Comparison of ENCODE assay signal across 31 mouse cellular contexts in genomic region chr16:97497682-97498081, GRCm38 (mm10). TPM values are rescaled to one million over a fixed set of nuclear protein-coding genes. Genes with fewer than 3 reads are reported as not detected.
DNase-seq lines count a peak whose midpoint lies in the region; ATAC-seq and TF ChIP-seq lines count a peak whose summit lies in the region.
"Had no signal": no experiment of that assay in that cellular context is flagged by ENCODE, and none has a peak within 500 bp of the region (broad histone marks: within the 10 kb centered on the region; RNA-seq: fewer than 3 reads in every experiment).

No protein-coding gene starts in this region.

- H3K36me3 ChIP-seq in intestine, embryonic 16.5 days (ENCODE audit: control insufficient read depth, insufficient read depth, low read length), result no peaks in the 10 kb centered on the region
- H3K36me3 ChIP-seq in liver, embryonic 11.5 days (ENCODE audit: control insufficient read depth, insufficient read depth, low read length), result no peaks in the 10 kb centered on the region
- no peaks in the 10 kb centered on the region for H3K36me3 ChIP-seq in liver, postnatal 0 days (replicated peaks; ENCODE audit: insufficient read depth, low read length)
- H3K36me3 ChIP-seq: embryonic facial prominence, embryonic 10.5 days; heart, embryonic 15.5 days; limb, embryonic 12.5 days; midbrain, embryonic 12.5 days had no signal

- no peak overlapping the region for H3K4me3 ChIP-seq in intestine, embryonic 16.5 days (ENCODE audit: low read length)
- H3K4me3 ChIP-seq in liver, embryonic 11.5 days (ENCODE audit: low read depth, low read length), result no peak overlapping the region
- no peak overlapping the region for H3K4me3 ChIP-seq in liver, postnatal 0 days (ENCODE audit: low read depth, low read length)
- no peak overlapping the region for H3K4me3 ChIP-seq in left cerebral cortex, adult 2 months
- H3K4me3 ChIP-seq: embryonic facial prominence, embryonic 10.5 days; heart, embryonic 15.5 days; limb, embryonic 12.5 days; midbrain, embryonic 12.5 days had no signal

- no peak for TF ChIP-seq CTCF in liver, postnatal 0 days (IDR thresholded peaks at IDR 0.05; ENCODE audit: low read depth)
- TF ChIP-seq CTCF in left cerebral cortex, adult 2 months (IDR thresholded peaks at IDR 0.05), result no peak

- no peaks in the 10 kb centered on the region for H3K9me3 ChIP-seq in intestine, embryonic 16.5 days (ENCODE audit: control insufficient read depth, low read length)
- no peaks in the 10 kb centered on the region for H3K9me3 ChIP-seq in liver, embryonic 11.5 days (ENCODE audit: control insufficient read depth, low read length)
- H3K9me3 ChIP-seq in liver, postnatal 0 days (ENCODE audit: low read length), result no peaks in the 10 kb centered on the region
- H3K9me3 ChIP-seq: embryonic facial prominence, embryonic 10.5 days; heart, embryonic 15.5 days; limb, embryonic 12.5 days; midbrain, embryonic 12.5 days had no signal

- no peak overlapping the region for H3K4me2 ChIP-seq in intestine, embryonic 16.5 days (ENCODE audit: low read depth, low read length)
- H3K4me2 ChIP-seq in liver, embryonic 11.5 days, result no peak overlapping the region
- no peak overlapping the region for H3K4me2 ChIP-seq in liver, postnatal 0 days (ENCODE audit: low read depth, low read length)
- H3K4me2 ChIP-seq: heart, embryonic 15.5 days; hindbrain, embryonic 14.5 days; limb, embryonic 12.5 days; lung, embryonic 14.5 days; midbrain, embryonic 12.5 days had no signal

- no peaks in the 10 kb centered on the region for H3K27me3 ChIP-seq in intestine, embryonic 16.5 days (replicated peaks; ENCODE audit: control insufficient read depth, insufficient read depth, low read length)
- H3K27me3 ChIP-seq in liver, embryonic 11.5 days (replicated peaks; ENCODE audit: control insufficient read depth, insufficient read depth, low read length), result no peaks in the 10 kb centered on the region
- no peaks in the 10 kb centered on the region for H3K27me3 ChIP-seq in liver, postnatal 0 days (ENCODE audit: insufficient read depth, low read length)
- H3K27me3 ChIP-seq: heart, embryonic 15.5 days; limb, embryonic 12.5 days; midbrain, embryonic 12.5 days had no signal

- no peak for DNase-seq in liver, embryonic 11.5 days (ENCODE audit: low spot score)
- DNase-seq in liver, postnatal 0 days, result peak; percentile 75
- peak; percentile 76 for DNase-seq in yolk sac, embryonic 10.5 days (ENCODE audit: low spot score)
- no peak for DNase-seq in kidney, postnatal 36 days
- no peak for DNase-seq in left cerebral cortex, adult 2 months (ENCODE audit: extremely low spot score in 1 of 2, low spot score in 2 of 2)
- no peak for DNase-seq in left cerebral cortex, postnatal 10 days (ENCODE audit: extremely low spot score in 1 of 2, low spot score in 2 of 2)
- DNase-seq: adrenal gland, postnatal 36 days; cerebellum, adult 11 months; cerebellum, postnatal 10 days; heart, postnatal 4 days; lung, embryonic 14.5 days; right cerebral cortex, postnatal 25 days; thymus, adult 2 months; thymus, postnatal 4 days had no signal

- peak; percentile 67; the same call in 1 of the 2 replicates for TF ChIP-seq EP300 in liver, postnatal 0 days (IDR thresholded peaks at IDR 0.05; ENCODE audit: low read depth)

- H3K4me1 ChIP-seq in intestine, embryonic 16.5 days (ENCODE audit: control insufficient read depth, insufficient read depth, low read length), result no peaks in the 10 kb centered on the region
- no peaks in the 10 kb centered on the region for H3K4me1 ChIP-seq in liver, embryonic 11.5 days (replicated peaks; ENCODE audit: control insufficient read depth, insufficient read depth, low read length)
- H3K4me1 ChIP-seq in liver, postnatal 0 days (ENCODE audit: insufficient read depth), result peaks cover 2% of the 10 kb centered on the region; the same call in 1 of the 2 replicates
- H3K4me1 ChIP-seq: embryonic facial prominence, embryonic 10.5 days; heart, embryonic 15.5 days; limb, embryonic 12.5 days; midbrain, embryonic 12.5 days had no signal

- intact Hi-C loops in left cerebral cortex, adult 2 months (cut with DNase I), result no loop called here
- intact Hi-C loops in left cerebral cortex, postnatal 10 days (cut with DNase I), result no loop called here

- H3K9ac ChIP-seq in intestine, embryonic 16.5 days (ENCODE audit: low read depth, low read length), result no peak overlapping the region
- no peak overlapping the region for H3K9ac ChIP-seq in liver, embryonic 11.5 days (ENCODE audit: low read depth, low read length)
- no peak overlapping the region for H3K9ac ChIP-seq in liver, postnatal 0 days (replicated peaks)
- H3K9ac ChIP-seq: heart, embryonic 15.5 days; hindbrain, embryonic 14.5 days; limb, embryonic 12.5 days; lung, embryonic 14.5 days; midbrain, embryonic 12.5 days had no signal

- 43% methylated on average over 5 of the region's 5 CpGs for WGBS in intestine, embryonic 16.5 days
- 41% methylated on average over 5 of the region's 5 CpGs for WGBS in liver, embryonic 11.5 days
- 40% methylated on average over 5 of the region's 5 CpGs for WGBS in liver, postnatal 0 days (ENCODE audit: insufficient replicate concordance)

- peak; percentile 92 for ATAC-seq in intestine, embryonic 16.5 days
- ATAC-seq in liver, embryonic 11.5 days (replicated peaks; ENCODE audit: low FRiP score), result 0 out of 2 replicates have a peak, but pooled peaks have one; percentile 31
- ATAC-seq in liver, postnatal 0 days, result peak; percentile 99
- ATAC-seq: forebrain, embryonic 16.5 days; inflammation-experienced regulatory T-cells, adult 6 months had no signal

- H3K27ac ChIP-seq in intestine, embryonic 16.5 days (ENCODE audit: low read length), result peak overlapping the region; percentile 34; the same call in 1 of the 2 replicates
- no peak overlapping the region for H3K27ac ChIP-seq in liver, embryonic 11.5 days (ENCODE audit: low read depth, low read length)
- 0 out of 2 replicates have a peak overlapping the region, but pooled peaks have one; percentile 16 for H3K27ac ChIP-seq in liver, postnatal 0 days (ENCODE audit: low read depth)
- H3K27ac ChIP-seq in left cerebral cortex, adult 2 months, result no peak overlapping the region
- H3K27ac ChIP-seq: embryonic facial prominence, embryonic 10.5 days; heart, embryonic 15.5 days; hindbrain, embryonic 14.5 days; limb, embryonic 12.5 days; midbrain, embryonic 12.5 days had no signal

RNA-seq across cellular contexts. Expression of gene Fam3b, which starts 16.9 kb away (rescaled TPM):
- polyA plus RNA-seq in intestine, embryonic 16.5 days (2015; fragmentation: Nextera tagmentation; extraction: Ambion mirVana), result 1.3 and 1.7 TPM in 2 replicates
- polyA plus RNA-seq in liver, embryonic 11.5 days (2014; fragmentation: Nextera tagmentation; extraction: Ambion mirVana), result not detected in 2 replicates
- polyA plus RNA-seq in liver, postnatal 0 days (2015; fragmentation: Nextera tagmentation; extraction: Ambion mirVana), result 0.15 TPM in 1 of 2 replicates, not detected in the other
- total RNA-seq in left cerebral cortex, adult 2 months (2021), result not detected
- total RNA-seq in left cerebral cortex, postnatal 10 days (2021), result under 1 TPM; 0.45 to 0.47 TPM
- total RNA-seq: adrenal gland, adult 18-20 months; adrenal gland, postnatal 36 days; gastrocnemius, postnatal 4 days; heart, postnatal 4 days; layer of hippocampus, postnatal 10 days; left cerebral cortex, postnatal 14 days; monocyte, adult 5-6 weeks; neutrophil, adult 5-6 weeks had no signal
- polyA plus RNA-seq: cortical plate, adult 2 months; embryonic facial prominence, embryonic 10.5 days; forebrain, embryonic 16.5 days; heart, embryonic 15.5 days; hindbrain, embryonic 14.5 days; kidney, embryonic 14.5 days; limb, embryonic 12.5 days; lung, embryonic 14.5 days; midbrain, embryonic 12.5 days; spleen, adult 2 months had no signal

RNA-seq across cellular contexts. Expression of gene Mx1, which starts 35.0 kb away (rescaled TPM):
- 0.18 and 0.38 TPM in 2 replicates for polyA plus RNA-seq in intestine, embryonic 16.5 days (2015; fragmentation: Nextera tagmentation; extraction: Ambion mirVana)
- 0.38 and 0.66 TPM in 2 replicates for polyA plus RNA-seq in liver, embryonic 11.5 days (2014; fragmentation: Nextera tagmentation; extraction: Ambion mirVana)
- polyA plus RNA-seq in liver, postnatal 0 days (2015; fragmentation: Nextera tagmentation; extraction: Ambion mirVana), result 0.63 and 1.0 TPM in 2 replicates
- under 1 TPM; 0.36 to 0.70 TPM for total RNA-seq in left cerebral cortex, adult 2 months (2021)
- total RNA-seq in left cerebral cortex, postnatal 10 days (2021), result 1 to 10 TPM in 1 of 2 experiments, under 1 TPM in 1; 0.73 to 1.2 TPM
- polyA plus RNA-seq: embryonic facial prominence, embryonic 10.5 days; forebrain, embryonic 16.5 days; heart, embryonic 15.5 days; hindbrain, embryonic 14.5 days; kidney, embryonic 14.5 days; limb, embryonic 12.5 days had no signal

Comparison
In these comparisons a context has a peak if more than half of its experiments do, and no peak if none do; other contexts are left out.
1. H3K27ac ChIP-seq: peak in intestine, embryonic 16.5 days (single experiment) and liver, postnatal 0 days (single experiment); none in liver, embryonic 11.5 days (single experiment) and left cerebral cortex, adult 2 months (single experiment).
2. DNase-seq: peak in liver, postnatal 0 days (single experiment) and yolk sac, embryonic 10.5 days (single experiment); none in liver, embryonic 11.5 days (single experiment), kidney, postnatal 36 days (0 of 2), left cerebral cortex, adult 2 months (0 of 2) and left cerebral cortex, postnatal 10 days (0 of 2).
3. ATAC-seq: peak in every context shown above with its lines; median percentile 99 in liver, postnatal 0 days; 92 in intestine, embryonic 16.5 days; 31 in liver, embryonic 11.5 days.